Mouse (Mus musculus): ENCODE results near the gene Tsen2. TPM values are rescaled to one million over a fixed set of nuclear protein-coding genes. Genes with fewer than 3 reads are reported as not detected.

Tsen2 gene
- polyA plus RNA-seq (2015; fragmentation: Nextera tagmentation; extraction: Ambion mirVana), result 17.6 and 19.0 TPM in 2 replicates

- peak within 1 kb of the TSS; percentile 90 for H3K9ac ChIP-seq (ENCODE audit: low read length)
- ATAC-seq (replicated peaks; ENCODE audit: extremely low read depth, insufficient read depth, low FRiP score), result peak; percentile 92
- H3K36me3 ChIP-seq (ENCODE audit: control insufficient read depth, insufficient read depth), result peaks cover 7% of the 10 kb centered on the region
- WGBS, result 0% methylated on average over 38 of the region's 38 CpGs
- H3K27me3 ChIP-seq (ENCODE audit: control insufficient read depth, insufficient read depth, low read length), result no peaks in the 10 kb centered on the region
- H3K4me2 ChIP-seq (ENCODE audit: low read depth, low read length), result peak within 1 kb of the TSS; percentile 75
- H3K9me3 ChIP-seq (replicated peaks; ENCODE audit: control insufficient read depth, low read length), result no peaks in the 10 kb centered on the region
- H3K4me1 ChIP-seq (ENCODE audit: control insufficient read depth, insufficient read depth, low read length), result peaks cover 14% of the 10 kb centered on the region
- H3K4me3 ChIP-seq (ENCODE audit: low read length), result peak within 1 kb of the TSS; percentile 88
- peak within 1 kb of the TSS; percentile 82 for H3K27ac ChIP-seq (ENCODE audit: low read length)
Observed at GRCm38 (mm10) chr6:115544442-115544970, at the start of gene Tsen2. Tsen2 (plus strand) TSS chr6:115544664.

- H3K9me3 ChIP-seq (replicated peaks; ENCODE audit: control insufficient read depth, low read length), result no peaks in the 10 kb centered on the region
- no peak overlapping the region for H3K4me2 ChIP-seq (ENCODE audit: low read depth, low read length)
- H3K4me1 ChIP-seq (ENCODE audit: control insufficient read depth, insufficient read depth, low read length), result 0 out of 2 replicates have a peak, but pooled peaks cover 6% of the 10 kb centered on the region
- no peak for ATAC-seq (replicated peaks; ENCODE audit: extremely low read depth, insufficient read depth, low FRiP score)
- WGBS, result 78% methylated on average over 14 of the region's 14 CpGs
- no peak overlapping the region for H3K9ac ChIP-seq (ENCODE audit: low read length)
- no peaks in the 10 kb centered on the region for H3K36me3 ChIP-seq (ENCODE audit: control insufficient read depth, insufficient read depth)
- H3K27me3 ChIP-seq (ENCODE audit: control insufficient read depth, insufficient read depth, low read length), result no peaks in the 10 kb centered on the region
- H3K4me3 ChIP-seq (ENCODE audit: low read length), result no peak overlapping the region
- no peak overlapping the region for H3K27ac ChIP-seq (ENCODE audit: low read length)
Observed at GRCm38 (mm10) chr6:115499540-115499939, 44.9 kb upstream of the Tsen2 start.

GRCm38 (mm10) chr6:115500234-115500633, 44.2 kb upstream of the Tsen2 start:
- no peaks in the 10 kb centered on the region for H3K36me3 ChIP-seq (ENCODE audit: control insufficient read depth, insufficient read depth)
- H3K9ac ChIP-seq (ENCODE audit: low read length), result no peak overlapping the region
- no peaks in the 10 kb centered on the region for H3K27me3 ChIP-seq (ENCODE audit: control insufficient read depth, insufficient read depth, low read length)
- H3K4me3 ChIP-seq (ENCODE audit: low read length), result no peak overlapping the region
- no peaks in the 10 kb centered on the region for H3K9me3 ChIP-seq (replicated peaks; ENCODE audit: control insufficient read depth, low read length)
- ATAC-seq (replicated peaks; ENCODE audit: extremely low read depth, insufficient read depth, low FRiP score), result no peak
- 89% methylated on average over 10 of the region's 10 CpGs for WGBS
- 0 out of 2 replicates have a peak, but pooled peaks cover 6% of the 10 kb centered on the region for H3K4me1 ChIP-seq (ENCODE audit: control insufficient read depth, insufficient read depth, low read length)
- H3K4me2 ChIP-seq (ENCODE audit: low read depth, low read length), result no peak overlapping the region
- H3K27ac ChIP-seq (ENCODE audit: low read length), result no peak overlapping the region

- WGBS, result 25% methylated on average over 3 of the region's 3 CpGs
- H3K9me3 ChIP-seq (replicated peaks; ENCODE audit: control insufficient read depth, low read length), result no peaks in the 10 kb centered on the region
- no peak overlapping the region for H3K27ac ChIP-seq (ENCODE audit: low read length)
- 0 out of 2 replicates have a peak, but pooled peaks cover 6% of the 10 kb centered on the region for H3K4me1 ChIP-seq (ENCODE audit: control insufficient read depth, insufficient read depth, low read length)
- ATAC-seq (replicated peaks; ENCODE audit: extremely low read depth, insufficient read depth, low FRiP score), result 0 out of 2 replicates have a peak, but pooled peaks have one; percentile 28
- H3K27me3 ChIP-seq (ENCODE audit: control insufficient read depth, insufficient read depth, low read length), result no peaks in the 10 kb centered on the region
- H3K4me3 ChIP-seq (ENCODE audit: low read length), result no peak overlapping the region
- no peak overlapping the region for H3K4me2 ChIP-seq (ENCODE audit: low read depth, low read length)
- no peak overlapping the region for H3K9ac ChIP-seq (ENCODE audit: low read length)
- H3K36me3 ChIP-seq (ENCODE audit: control insufficient read depth, insufficient read depth), result no peaks in the 10 kb centered on the region
Observed at GRCm38 (mm10) chr6:115501131-115501530, 43.3 kb upstream of the Tsen2 start.

GRCm38 (mm10) chr6:115503038-115503437, 41.4 kb upstream of the Tsen2 start:
- Histone ChIP-seq H3K4me3 (ENCODE audit: low read length) (no peak overlapping the region), H3K27ac (ENCODE audit: low read length) (no peak overlapping the region), H3K4me2 (ENCODE audit: low read depth, low read length) (no peak overlapping the region), H3K27me3 (ENCODE audit: control insufficient read depth, insufficient read depth, low read length) (no peaks in the 10 kb centered on the region), H3K9ac (ENCODE audit: low read length) (no peak overlapping the region), H3K36me3 (ENCODE audit: control insufficient read depth, insufficient read depth) (no peaks in the 10 kb centered on the region), H3K9me3 (replicated peaks; ENCODE audit: control insufficient read depth, low read length) (peaks cover under 1% of the 10 kb centered on the region; the same call in 1 of the 2 replicates), H3K4me1 (ENCODE audit: control insufficient read depth, insufficient read depth, low read length) (0 out of 2 replicates have a peak, but pooled peaks cover 6% of the 10 kb centered on the region)
- no peak for ATAC-seq (replicated peaks; ENCODE audit: extremely low read depth, insufficient read depth, low FRiP score)
- 92% methylated on average over 4 of the region's 4 CpGs for WGBS

GRCm38 (mm10) chr6:115503549-115504159, 40.8 kb upstream of the Tsen2 start:
- Histone ChIP-seq H3K9me3 (replicated peaks; ENCODE audit: control insufficient read depth, low read length) (peaks cover 5% of the 10 kb centered on the region; the same call in 1 of the 2 replicates), H3K4me2 (ENCODE audit: low read depth, low read length) (no peak overlapping the region), H3K4me1 (ENCODE audit: control insufficient read depth, insufficient read depth, low read length) (0 out of 2 replicates have a peak, but pooled peaks cover 6% of the 10 kb centered on the region), H3K27ac (ENCODE audit: low read length) (no peak overlapping the region), H3K36me3 (ENCODE audit: control insufficient read depth, insufficient read depth) (no peaks in the 10 kb centered on the region), H3K27me3 (ENCODE audit: control insufficient read depth, insufficient read depth, low read length) (no peaks in the 10 kb centered on the region), H3K9ac (ENCODE audit: low read length) (no peak overlapping the region), H3K4me3 (ENCODE audit: low read length) (no peak overlapping the region)
- no peak for ATAC-seq (replicated peaks; ENCODE audit: extremely low read depth, insufficient read depth, low FRiP score)
- WGBS, result 71% methylated on average over 10 of the region's 10 CpGs

- Histone ChIP-seq H3K27ac (ENCODE audit: low read length) (no peak overlapping the region), H3K4me3 (ENCODE audit: low read length) (no peak overlapping the region), H3K9ac (ENCODE audit: low read length) (no peak overlapping the region), H3K9me3 (replicated peaks; ENCODE audit: control insufficient read depth, low read length) (peaks cover 5% of the 10 kb centered on the region; the same call in 1 of the 2 replicates), H3K36me3 (ENCODE audit: control insufficient read depth, insufficient read depth) (no peaks in the 10 kb centered on the region), H3K27me3 (ENCODE audit: control insufficient read depth, insufficient read depth, low read length) (no peaks in the 10 kb centered on the region), H3K4me2 (ENCODE audit: low read depth, low read length) (no peak overlapping the region), H3K4me1 (ENCODE audit: control insufficient read depth, insufficient read depth, low read length) (0 out of 2 replicates have a peak, but pooled peaks cover 6% of the 10 kb centered on the region)
- ATAC-seq (replicated peaks; ENCODE audit: extremely low read depth, insufficient read depth, low FRiP score), result no peak
- WGBS, result 62% methylated on average over 3 of the region's 3 CpGs
Observed at GRCm38 (mm10) chr6:115504160-115504558, 40.3 kb upstream of the Tsen2 start.

- no peak for ATAC-seq (replicated peaks; ENCODE audit: extremely low read depth, insufficient read depth, low FRiP score)
- no peak overlapping the region for H3K9ac ChIP-seq (ENCODE audit: low read length)
- 0 out of 2 replicates have a peak, but pooled peaks cover 6% of the 10 kb centered on the region for H3K4me1 ChIP-seq (ENCODE audit: control insufficient read depth, insufficient read depth, low read length)
- H3K27me3 ChIP-seq (ENCODE audit: control insufficient read depth, insufficient read depth, low read length), result no peaks in the 10 kb centered on the region
- 70% methylated on average over 5 of the region's 5 CpGs for WGBS
- no peak overlapping the region for H3K4me2 ChIP-seq (ENCODE audit: low read depth, low read length)
- no peaks in the 10 kb centered on the region for H3K36me3 ChIP-seq (ENCODE audit: control insufficient read depth, insufficient read depth)
- no peak overlapping the region for H3K4me3 ChIP-seq (ENCODE audit: low read length)
- H3K27ac ChIP-seq (ENCODE audit: low read length), result no peak overlapping the region
- peaks cover 5% of the 10 kb centered on the region; the same call in 1 of the 2 replicates for H3K9me3 ChIP-seq (replicated peaks; ENCODE audit: control insufficient read depth, low read length)
Observed at GRCm38 (mm10) chr6:115504915-115505314, 39.5 kb upstream of the Tsen2 start.

GRCm38 (mm10) chr6:115506425-115506824, 38.0 kb upstream of the Tsen2 start:
- no peak overlapping the region for H3K4me3 ChIP-seq (ENCODE audit: low read length)
- H3K4me1 ChIP-seq (ENCODE audit: control insufficient read depth, insufficient read depth, low read length), result no peaks in the 10 kb centered on the region
- WGBS, result 87% methylated on average over 1 of the region's 1 CpGs
- peaks cover 5% of the 10 kb centered on the region; the same call in 1 of the 2 replicates for H3K9me3 ChIP-seq (replicated peaks; ENCODE audit: control insufficient read depth, low read length)
- H3K36me3 ChIP-seq (ENCODE audit: control insufficient read depth, insufficient read depth), result no peaks in the 10 kb centered on the region
- H3K4me2 ChIP-seq (ENCODE audit: low read depth, low read length), result no peak overlapping the region
- no peaks in the 10 kb centered on the region for H3K27me3 ChIP-seq (ENCODE audit: control insufficient read depth, insufficient read depth, low read length)
- ATAC-seq (replicated peaks; ENCODE audit: extremely low read depth, insufficient read depth, low FRiP score), result no peak
- H3K9ac ChIP-seq (ENCODE audit: low read length), result no peak overlapping the region
- no peak overlapping the region for H3K27ac ChIP-seq (ENCODE audit: low read length)
